ENCODE assay signal across 9 mouse cellular contexts in the genomic region with DNA sequence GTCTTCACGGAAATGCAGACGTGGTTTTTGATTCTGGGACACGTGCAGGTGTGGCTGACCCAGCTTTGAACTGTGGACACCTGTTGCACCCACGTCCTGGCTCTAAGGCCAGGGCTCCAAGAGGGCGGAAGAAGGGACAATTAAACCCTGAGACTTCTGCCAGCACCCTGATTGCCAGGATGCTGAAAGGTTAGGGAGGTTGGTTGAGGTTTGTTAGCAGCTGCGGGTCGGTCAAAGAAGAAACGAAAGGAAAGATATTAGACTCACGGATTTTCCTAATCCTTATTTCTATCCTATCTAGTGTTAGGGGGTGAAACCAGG. TPM values are rescaled to one million over a fixed set of nuclear protein-coding genes. Genes with fewer than 3 reads are reported as not detected.
DNase-seq lines count a peak whose midpoint lies in the region; ATAC-seq lines count a peak whose summit lies in the region.
"Had no signal": no experiment of that assay in that cellular context is flagged by ENCODE, and none has a peak within 500 bp of the region (broad histone marks: within the 10 kb centered on the region; RNA-seq: fewer than 3 reads in every experiment).

No protein-coding gene starts in this region.

- no peak for ATAC-seq in megakaryocyte, adult 5-6 weeks (ENCODE audit: poor library complexity, severe bottlenecking)
- no peak for ATAC-seq in forebrain, embryonic 14.5 days
- no peak for ATAC-seq in liver, embryonic 12.5 days
- no peak for ATAC-seq in activated CD4-positive, CD25-positive, alpha-beta regulatory T cell, adult 4 months

- H3K9me3 ChIP-seq in megakaryocyte, embryonic 14.5 days = no peaks in the 10 kb centered on the region
- no peaks in the 10 kb centered on the region for H3K9me3 ChIP-seq in forebrain, embryonic 14.5 days (replicated peaks; ENCODE audit: control insufficient read depth, low read length)
- no peaks in the 10 kb centered on the region for H3K9me3 ChIP-seq in liver, embryonic 12.5 days (replicated peaks)

- peak overlapping the region; percentile 97 for H3K4me3 ChIP-seq in megakaryocyte, embryonic 14.5 days (replicated peaks)
- H3K4me3 ChIP-seq in forebrain, embryonic 14.5 days (ENCODE audit: low read depth, low read length) = peak overlapping the region; percentile 31; the same call in 1 of the 2 replicates
- peak overlapping the region; percentile 54 for H3K4me3 ChIP-seq in liver, embryonic 12.5 days

- DNase-seq in forebrain, embryonic 14.5 days (ENCODE audit: low spot score) = no peak
- peak; percentile 35 for DNase-seq in thymus, postnatal 0 days (ENCODE audit: low spot score)
- DNase-seq in c-Kit-positive CD71-positive TER-119-positive erythroid progenitor cells, embryonic 14.5 days (ENCODE audit: low spot score) = no peak
- no peak for DNase-seq in urinary bladder, postnatal 4 days (ENCODE audit: low spot score in 2 of 2)

- peak overlapping the region; percentile 60 for H3K4me2 ChIP-seq in forebrain, embryonic 14.5 days (ENCODE audit: low read length)
- H3K4me2 ChIP-seq in liver, embryonic 12.5 days = peak overlapping the region; percentile 80

- H3K4me1 ChIP-seq in megakaryocyte, embryonic 14.5 days = peaks cover 89% of the 10 kb centered on the region
- H3K4me1 ChIP-seq in forebrain, embryonic 14.5 days (ENCODE audit: control insufficient read depth, insufficient read depth, low read length) = peaks cover 10% of the 10 kb centered on the region
- peaks cover 47% of the 10 kb centered on the region for H3K4me1 ChIP-seq in liver, embryonic 12.5 days

- H3K27ac ChIP-seq in forebrain, embryonic 14.5 days (ENCODE audit: low read depth, low read length) = no peak overlapping the region
- H3K27ac ChIP-seq in liver, embryonic 12.5 days = no peak overlapping the region

- WGBS in forebrain, embryonic 14.5 days = 33% methylated on average over 9 of the region's 9 CpGs
- WGBS in liver, embryonic 12.5 days (ENCODE audit: insufficient replicate concordance) = 35% methylated on average over 9 of the region's 9 CpGs

- no peak overlapping the region for H3K9ac ChIP-seq in forebrain, embryonic 14.5 days (ENCODE audit: low read length)
- H3K9ac ChIP-seq in liver, embryonic 12.5 days = peak overlapping the region; percentile 52; the same call in 1 of the 2 replicates

- peaks cover 16% of the 10 kb centered on the region for H3K36me3 ChIP-seq in megakaryocyte, embryonic 14.5 days (replicated peaks; ENCODE audit: low read length)
- no peaks in the 10 kb centered on the region for H3K36me3 ChIP-seq in forebrain, embryonic 14.5 days (ENCODE audit: control insufficient read depth, insufficient read depth, low read length)
- no peaks in the 10 kb centered on the region for H3K36me3 ChIP-seq in liver, embryonic 12.5 days

- no peaks in the 10 kb centered on the region for H3K27me3 ChIP-seq in megakaryocyte, embryonic 14.5 days (replicated peaks)
- H3K27me3 ChIP-seq in forebrain, embryonic 14.5 days (replicated peaks; ENCODE audit: control insufficient read depth, insufficient read depth, low read length) = peaks cover 25% of the 10 kb centered on the region
- peaks cover 65% of the 10 kb centered on the region for H3K27me3 ChIP-seq in liver, embryonic 12.5 days (replicated peaks)

RNA-seq across cellular contexts. Expression of a gene that starts 2.0 kb away (rescaled TPM):
- 12.1 TPM in 1 of 2 replicates, not detected in the other for polyA plus RNA-seq in megakaryocyte, embryonic 14.5 days (2012; ENCODE audit: insufficient read depth, low replicate concordance)
- 11.7 and 13.3 TPM in 2 replicates for total RNA-seq in megakaryocyte, adult 5-6 weeks (2015)
- total RNA-seq in megakaryocyte, adult 5-6 weeks (2017) = 7.3 and 11.2 TPM in 2 replicates
- 0.39 TPM in 1 of 2 replicates, not detected in the other for polyA plus RNA-seq in forebrain, embryonic 14.5 days (2014; fragmentation: Nextera tagmentation; extraction: Ambion mirVana)
- 1.2 and 1.3 TPM in 2 replicates for polyA plus RNA-seq in liver, embryonic 12.5 days (2016; fragmentation: Nextera tagmentation; extraction: Ambion mirVana)
- polyA plus RNA-seq in thymus, postnatal 0 days (2015; fragmentation: Nextera tagmentation; extraction: Ambion mirVana) = 144 and 167 TPM in 2 replicates
- 100 to 1,000 TPM; 134 to 383 TPM for polyA plus RNA-seq in activated CD4-positive, CD25-positive, alpha-beta regulatory T cell, adult 4 months (2017; shearing (Covaris generic))

RNA-seq across cellular contexts. Expression of a gene that starts 5.5 kb away (rescaled TPM):
- polyA plus RNA-seq in megakaryocyte, embryonic 14.5 days (2012; ENCODE audit: insufficient read depth, low replicate concordance) = 2.9 and 3.5 TPM in 2 replicates
- 33.1 and 34.6 TPM in 2 replicates for total RNA-seq in megakaryocyte, adult 5-6 weeks (2015)
- total RNA-seq in megakaryocyte, adult 5-6 weeks (2017) = 28.2 and 30.0 TPM in 2 replicates
- polyA plus RNA-seq in forebrain, embryonic 14.5 days (2014; fragmentation: Nextera tagmentation; extraction: Ambion mirVana) = not detected in 2 replicates
- polyA plus RNA-seq in liver, embryonic 12.5 days (2016; fragmentation: Nextera tagmentation; extraction: Ambion mirVana) = 0.33 and 0.36 TPM in 2 replicates
- 4.2 and 5.7 TPM in 2 replicates for polyA plus RNA-seq in thymus, postnatal 0 days (2015; fragmentation: Nextera tagmentation; extraction: Ambion mirVana)
- 10 to 100 TPM; 21.5 to 21.6 TPM for polyA plus RNA-seq in activated CD4-positive, CD25-positive, alpha-beta regulatory T cell, adult 4 months (2017; shearing (Covaris generic))

RNA-seq across cellular contexts. Expression of a gene that starts 8.0 kb away (rescaled TPM):
- 5.9 and 24.8 TPM in 2 replicates for polyA plus RNA-seq in megakaryocyte, embryonic 14.5 days (2012; ENCODE audit: insufficient read depth, low replicate concordance)
- total RNA-seq in megakaryocyte, adult 5-6 weeks (2015) = 425 and 434 TPM in 2 replicates
- 495 and 596 TPM in 2 replicates for total RNA-seq in megakaryocyte, adult 5-6 weeks (2017)
- polyA plus RNA-seq in forebrain, embryonic 14.5 days (2014; fragmentation: Nextera tagmentation; extraction: Ambion mirVana) = 6.1 and 8.0 TPM in 2 replicates
- 20.8 and 23.7 TPM in 2 replicates for polyA plus RNA-seq in liver, embryonic 12.5 days (2016; fragmentation: Nextera tagmentation; extraction: Ambion mirVana)
- 35.3 and 41.8 TPM in 2 replicates for polyA plus RNA-seq in thymus, postnatal 0 days (2015; fragmentation: Nextera tagmentation; extraction: Ambion mirVana)
- polyA plus RNA-seq in activated CD4-positive, CD25-positive, alpha-beta regulatory T cell, adult 4 months (2017; shearing (Covaris generic)) = 10 to 100 TPM in 1 of 2 experiments, 1 to 10 TPM in 1; 5.4 to 13.4 TPM

RNA-seq across cellular contexts. Expression of a gene that starts 8.9 kb away (rescaled TPM):
- polyA plus RNA-seq in megakaryocyte, embryonic 14.5 days (2012; ENCODE audit: insufficient read depth, low replicate concordance) = 0.85 TPM in 1 of 2 replicates, not detected in the other
- 0.11 TPM in 1 of 2 replicates, not detected in the other for total RNA-seq in megakaryocyte, adult 5-6 weeks (2015)
- total RNA-seq in megakaryocyte, adult 5-6 weeks (2017) = 0.24 TPM in 1 of 2 replicates, not detected in the other
- polyA plus RNA-seq in forebrain, embryonic 14.5 days (2014; fragmentation: Nextera tagmentation; extraction: Ambion mirVana) = 0.13 and 0.21 TPM in 2 replicates
- 0.12 TPM in 1 of 2 replicates, not detected in the other for polyA plus RNA-seq in liver, embryonic 12.5 days (2016; fragmentation: Nextera tagmentation; extraction: Ambion mirVana)
- polyA plus RNA-seq in thymus, postnatal 0 days (2015; fragmentation: Nextera tagmentation; extraction: Ambion mirVana) = 4.4 and 4.7 TPM in 2 replicates
- 10 to 100 TPM; 70.5 to 90.5 TPM for polyA plus RNA-seq in activated CD4-positive, CD25-positive, alpha-beta regulatory T cell, adult 4 months (2017; shearing (Covaris generic))
- total RNA-seq: megakaryocyte progenitor cell, adult 5-6 weeks had no signal

RNA-seq across cellular contexts. Expression of a gene that starts 20.4 kb away (rescaled TPM):
- 2.5 and 22.3 TPM in 2 replicates for polyA plus RNA-seq in megakaryocyte, embryonic 14.5 days (2012; ENCODE audit: insufficient read depth, low replicate concordance)
- 78.7 and 81.4 TPM in 2 replicates for total RNA-seq in megakaryocyte, adult 5-6 weeks (2015)
- 103 and 120 TPM in 2 replicates for total RNA-seq in megakaryocyte, adult 5-6 weeks (2017)
- polyA plus RNA-seq in forebrain, embryonic 14.5 days (2014; fragmentation: Nextera tagmentation; extraction: Ambion mirVana) = 6.9 and 7.3 TPM in 2 replicates
- 10.5 and 11.6 TPM in 2 replicates for polyA plus RNA-seq in liver, embryonic 12.5 days (2016; fragmentation: Nextera tagmentation; extraction: Ambion mirVana)
- 45.2 and 47.2 TPM in 2 replicates for polyA plus RNA-seq in thymus, postnatal 0 days (2015; fragmentation: Nextera tagmentation; extraction: Ambion mirVana)
- 1 to 10 TPM in 1 of 2 experiments, under 1 TPM in 1; 0.91 to 1.9 TPM for polyA plus RNA-seq in activated CD4-positive, CD25-positive, alpha-beta regulatory T cell, adult 4 months (2017; shearing (Covaris generic))

Comparison
In these comparisons a context has a peak if more than half of its experiments do, and no peak if none do; other contexts are left out.
1. H3K4me3 ChIP-seq: peak in every context shown above with its lines; median percentile 97 in megakaryocyte, embryonic 14.5 days; 54 in liver, embryonic 12.5 days; 31 in forebrain, embryonic 14.5 days.
2. RNA of a gene that starts 2.0 kb away (polyA plus RNA-seq): 134 to 383 TPM in activated CD4-positive, CD25-positive, alpha-beta regulatory T cell, adult 4 months and 144 to 167 TPM in thymus, postnatal 0 days; 12.1 TPM in megakaryocyte, embryonic 14.5 days, 1.2 to 1.3 TPM in liver, embryonic 12.5 days and 0.39 TPM in forebrain, embryonic 14.5 days; every median in the first group is over 10 times any median in the second.